ENCODE assay signal across 9 mouse cellular contexts in the genomic region with DNA sequence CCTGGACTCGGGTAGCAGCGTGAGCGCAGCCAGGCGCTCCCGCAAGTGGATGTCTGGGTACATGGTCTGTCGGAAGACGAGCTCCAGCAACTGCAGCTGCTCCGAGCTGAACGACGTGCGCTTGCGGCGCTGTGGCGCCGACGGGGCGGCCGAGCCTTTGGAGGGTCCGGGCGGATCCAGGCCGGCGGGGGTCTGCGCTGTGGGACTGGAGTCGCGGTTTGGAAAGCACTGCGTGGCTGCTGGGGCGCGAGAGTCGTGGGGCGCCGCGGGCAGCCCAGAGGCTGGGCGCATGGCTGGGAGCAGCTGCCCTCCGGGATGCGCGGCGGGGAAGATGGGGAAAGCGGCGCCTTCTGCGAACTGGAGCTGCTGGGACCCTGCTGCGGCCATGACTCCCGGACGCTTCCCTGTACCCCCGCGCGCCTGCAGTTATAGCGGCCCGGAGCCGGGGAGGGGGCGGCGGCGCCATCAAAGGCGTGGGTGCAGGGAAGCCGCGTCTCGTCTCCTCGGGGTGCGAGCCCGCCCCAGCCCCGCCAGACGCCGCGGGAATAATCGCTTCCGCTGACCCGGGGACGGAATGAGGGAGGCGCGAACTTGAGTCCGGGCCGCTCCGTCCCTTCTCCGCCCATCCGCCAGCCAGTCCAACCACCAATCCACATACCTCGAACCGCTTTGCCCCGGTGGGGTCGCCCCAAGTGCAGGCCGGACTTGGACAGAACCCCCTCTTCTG. TPM values are rescaled to one million over a fixed set of nuclear protein-coding genes. Genes with fewer than 3 reads are reported as not detected.
DNase-seq lines count a peak whose midpoint lies in the region; ATAC-seq lines count a peak whose summit lies in the region.
"Had no signal": no experiment of that assay in that cellular context is flagged by ENCODE, and none has a peak within 500 bp of the region (broad histone marks: within the 10 kb centered on the region; RNA-seq: fewer than 3 reads in every experiment).

Gene Mixl1 (minus strand): TSS at position 409 of the 727 bp plus-strand sequence.

- H3K9ac ChIP-seq in heart, embryonic 14.5 days (ENCODE audit: low read length): peak within 1 kb of the TSS; percentile 57; the same call in 1 of the 2 replicates
- H3K9ac ChIP-seq in hindbrain, embryonic 13.5 days: peak within 1 kb of the TSS; percentile 65; the same call in 1 of the 2 replicates

- peak within 1 kb of the TSS; percentile 79 for H3K4me2 ChIP-seq in heart, embryonic 14.5 days (ENCODE audit: low read length)
- peak within 1 kb of the TSS; percentile 65 for H3K4me2 ChIP-seq in hindbrain, embryonic 13.5 days

- H3K27ac ChIP-seq in heart, embryonic 14.5 days (replicated peaks in 1 of 2; ENCODE audit: control insufficient read depth in 1 of 2, insufficient read depth in 1 of 2, low read depth in 2 of 2, low read length in 2 of 2): no peak within 1 kb of the TSS
- no peak within 1 kb of the TSS for H3K27ac ChIP-seq in hindbrain, embryonic 13.5 days

- peaks cover 52% of the 10 kb centered on the region for H3K27me3 ChIP-seq in heart, embryonic 14.5 days (ENCODE audit: control insufficient read depth, insufficient read depth, low read length)
- H3K27me3 ChIP-seq in hindbrain, embryonic 13.5 days: peaks cover 63% of the 10 kb centered on the region

- peak within 1 kb of the TSS; percentile 42 to 47 for H3K4me3 ChIP-seq in heart, embryonic 14.5 days (ENCODE audit: control insufficient read depth in 1 of 2, insufficient read depth in 1 of 2, low read depth in 1 of 2, low read length in 2 of 2)
- H3K4me3 ChIP-seq in hindbrain, embryonic 13.5 days: peak within 1 kb of the TSS; percentile 42

- peaks cover 3% of the 10 kb centered on the region for H3K36me3 ChIP-seq in heart, embryonic 14.5 days (ENCODE audit: control insufficient read depth, insufficient read depth, low read length)
- H3K36me3 ChIP-seq in hindbrain, embryonic 13.5 days: peaks cover 8% of the 10 kb centered on the region

- ATAC-seq in heart, embryonic 14.5 days (ENCODE audit: insufficient number of reproducible peaks, insufficient read depth, low FRiP score, low read depth): no peak
- ATAC-seq in hindbrain, embryonic 13.5 days (ENCODE audit: low FRiP score): no peak
- 0 out of 2 replicates have a peak, but pooled peaks have one; percentile 10 for ATAC-seq in megakaryocyte, adult 5-6 weeks (ENCODE audit: poor library complexity, severe bottlenecking)

- no peaks in the 10 kb centered on the region for H3K9me3 ChIP-seq in heart, embryonic 14.5 days (ENCODE audit: control insufficient read depth, low read length)
- H3K9me3 ChIP-seq in hindbrain, embryonic 13.5 days: no peaks in the 10 kb centered on the region

- intact Hi-C loops in heart, postnatal 25 days (cut with DNase I): no loop called here

- DNase-seq in heart, postnatal 25 days (ENCODE audit: low spot score): no peak
- DNase-seq in embryo, embryonic 10.5 days (ENCODE audit: low spot score): peak; percentile 47
- DNase-seq in thymus, postnatal 10 days (ENCODE audit: low spot score in 2 of 2): peak; percentile 18 to 47
- DNase-seq in c-Kit-positive CD71-positive TER-119-positive erythroid progenitor cells, embryonic 14.5 days (ENCODE audit: low spot score): no peak
- DNase-seq in cerebellum, adult 8-10 months: no peak

- 1% methylated on average over 78 of the region's 79 CpGs for WGBS in heart, embryonic 14.5 days
- WGBS in hindbrain, embryonic 13.5 days: under 1% methylated on average over 78 of the region's 79 CpGs

- peaks cover 7 to 8% of the 10 kb centered on the region in 2 experiments; a peak in 2 of 4 replicates for H3K4me1 ChIP-seq in heart, embryonic 14.5 days (ENCODE audit: control insufficient read depth in 2 of 2, insufficient read depth in 2 of 2, low read length in 2 of 2)
- H3K4me1 ChIP-seq in hindbrain, embryonic 13.5 days (replicated peaks): peaks cover 11% of the 10 kb centered on the region

RNA-seq across cellular contexts. Expression of gene Mixl1, which starts in this region (rescaled TPM):
- polyA plus RNA-seq in heart, embryonic 14.5 days (2014; fragmentation: Nextera tagmentation; extraction: Ambion mirVana): 0.14 TPM in 1 of 2 replicates, not detected in the other
- not detected for total RNA-seq in heart, postnatal 25 days (2021)
- 0.08 TPM in 1 of 2 replicates, not detected in the other for polyA plus RNA-seq in hindbrain, embryonic 13.5 days (2015; fragmentation: Nextera tagmentation; extraction: Ambion mirVana)
- not detected in 2 replicates for total RNA-seq in megakaryocyte, adult 5-6 weeks (2015)
- not detected in 2 replicates for total RNA-seq in megakaryocyte, adult 5-6 weeks (2017)
- total RNA-seq: neutrophil, adult 5-6 weeks had no signal

Comparison
In these comparisons a context has a peak if more than half of its experiments do, and no peak if none do; other contexts are left out.
1. Peak in ATAC-seq in megakaryocyte, adult 5-6 weeks; RNA of the gene not detected or under 1 TPM.
2. DNase-seq: peak in embryo, embryonic 10.5 days (single experiment) and thymus, postnatal 10 days (2 of 2); none in heart, postnatal 25 days (single experiment), c-Kit-positive CD71-positive TER-119-positive erythroid progenitor cells, embryonic 14.5 days (single experiment) and cerebellum, adult 8-10 months (single experiment).